Mouse (Mus musculus): ENCODE results near the gene Adal. TPM values are rescaled to one million over a fixed set of nuclear protein-coding genes. Genes with fewer than 3 reads are reported as not detected.
"Not testable (repeated sequence)": the region's sequence is repeated elsewhere in the genome, so short reads cannot be mapped to it uniquely, and the experiment has no call there.

The Adal gene
- total RNA-seq (2015; ENCODE audit: low replicate concordance): 8.0 and 22.7 TPM in 2 replicates
- 9.4 and 10.9 TPM in 2 replicates for total RNA-seq (2017; ENCODE audit: low replicate concordance)

GRCm38 (mm10) chr2:121140018-121140882 is at the start of gene Adal, which contains the start of gene Lcmt2:
Gene Adal, plus strand, starts transcription at chr2:121140428.
Gene Lcmt2, minus strand, starts transcription at chr2:121140653.
- ATAC-seq (replicated peaks; ENCODE audit: low FRiP score, poor library complexity, severe bottlenecking): peak; percentile 84

GRCm38 (mm10) chr2:121102051-121102450 is 38.2 kb upstream of the Adal start:
- peak; percentile 71 for ATAC-seq (replicated peaks; ENCODE audit: low FRiP score, poor library complexity, severe bottlenecking)

GRCm38 (mm10) chr2:121105940-121106339 is 34.3 kb upstream of the Adal start:
- no peak for ATAC-seq (replicated peaks; ENCODE audit: low FRiP score, poor library complexity, severe bottlenecking)

GRCm38 (mm10) chr2:121109695-121110094 is 30.5 kb upstream of the Adal start, which contains the start of gene Tgm7:
Gene Tgm7, minus strand, starts transcription at chr2:121109795.
- ATAC-seq (replicated peaks; ENCODE audit: low FRiP score, poor library complexity, severe bottlenecking): no peak

- no peak for ATAC-seq (replicated peaks; ENCODE audit: low FRiP score, poor library complexity, severe bottlenecking)
Observed at GRCm38 (mm10) chr2:121115418-121115817, 24.8 kb upstream of the Adal start.

- no peak for ATAC-seq (replicated peaks; ENCODE audit: low FRiP score, poor library complexity, severe bottlenecking)
Observed at GRCm38 (mm10) chr2:121119260-121119659, 21.0 kb upstream of the Adal start.

- not testable (repeated sequence) for ATAC-seq (replicated peaks; ENCODE audit: low FRiP score, poor library complexity, severe bottlenecking)
Observed at GRCm38 (mm10) chr2:121126302-121126701, 13.9 kb upstream of the Adal start.

GRCm38 (mm10) chr2:121127536-121127935 is 12.7 kb upstream of the Adal start:
- ATAC-seq (replicated peaks; ENCODE audit: low FRiP score, poor library complexity, severe bottlenecking): no peak

- ATAC-seq (replicated peaks; ENCODE audit: low FRiP score, poor library complexity, severe bottlenecking): no peak
Observed at GRCm38 (mm10) chr2:121128865-121129620, 11.2 kb upstream of the Adal start.

- no peak for ATAC-seq (replicated peaks; ENCODE audit: low FRiP score, poor library complexity, severe bottlenecking)
Observed at GRCm38 (mm10) chr2:121132822-121133221, 7.4 kb upstream of the Adal start.

GRCm38 (mm10) chr2:121137371-121137770 is 2.9 kb upstream of the Adal start:
- ATAC-seq (replicated peaks; ENCODE audit: low FRiP score, poor library complexity, severe bottlenecking): no peak

GRCm38 (mm10) chr2:121139266-121140017 is 786 bp upstream of the Adal start:
- ATAC-seq (replicated peaks; ENCODE audit: low FRiP score, poor library complexity, severe bottlenecking): peak; percentile 56

GRCm38 (mm10) chr2:121141216-121142035 is 1.2 kb downstream of the Adal start:
- ATAC-seq (replicated peaks; ENCODE audit: low FRiP score, poor library complexity, severe bottlenecking): no peak

GRCm38 (mm10) chr2:121142415-121142814 is 2.2 kb downstream of the Adal start:
- no peak for ATAC-seq (replicated peaks; ENCODE audit: low FRiP score, poor library complexity, severe bottlenecking)

GRCm38 (mm10) chr2:121149679-121150078 is 9.5 kb downstream of the Adal start:
- no peak for ATAC-seq (replicated peaks; ENCODE audit: low FRiP score, poor library complexity, severe bottlenecking)

- ATAC-seq (replicated peaks; ENCODE audit: low FRiP score, poor library complexity, severe bottlenecking): 0 out of 2 replicates have a peak, but pooled peaks have one; percentile 52
Observed at GRCm38 (mm10) chr2:121153100-121153499, 12.9 kb downstream of the Adal start.

- ATAC-seq (replicated peaks; ENCODE audit: low FRiP score, poor library complexity, severe bottlenecking): no peak
Observed at GRCm38 (mm10) chr2:121169173-121169572, 28.9 kb downstream of the Adal start.

- peak; percentile 22; the same call in 1 of the 2 replicates for ATAC-seq (replicated peaks; ENCODE audit: low FRiP score, poor library complexity, severe bottlenecking)
Observed at GRCm38 (mm10) chr2:121169902-121170301, 29.7 kb downstream of the Adal start.

GRCm38 (mm10) chr2:121170481-121170971 is 30.3 kb downstream of the Adal start, which contains the start of gene Tubgcp4:
Gene Tubgcp4, plus strand, starts transcription at chr2:121170654.
- peak; percentile 62 for ATAC-seq (replicated peaks; ENCODE audit: low FRiP score, poor library complexity, severe bottlenecking)

All from erythroid progenitor cell, adult 5-6 weeks (primary cell).